Mouse (Mus musculus) WW6 (cell line): ENCODE results near the gene 4930447C04Rik.
A peak's percentile ranks its signal among the peaks of the same experiment; 100 is the strongest.

Experiments
- DNase-seq: peaks from one replicate; pipeline ENCODE4 v3.0.0-alpha.2; 2013; ENCODE audit warnings: low read depth, low spot score

4930447C04Rik gene

GRCm38 (mm10) chr12:72940071-72940821 lies at the start of gene 4930447C04Rik:
TSS of gene 4930447C04Rik (minus strand) at chr12:72940774.
- DNase-seq: no peak

GRCm38 (mm10) chr12:72983071-72983857 lies 42.7 kb upstream of the 4930447C04Rik start:
- DNase-seq: no peak

DNA sequence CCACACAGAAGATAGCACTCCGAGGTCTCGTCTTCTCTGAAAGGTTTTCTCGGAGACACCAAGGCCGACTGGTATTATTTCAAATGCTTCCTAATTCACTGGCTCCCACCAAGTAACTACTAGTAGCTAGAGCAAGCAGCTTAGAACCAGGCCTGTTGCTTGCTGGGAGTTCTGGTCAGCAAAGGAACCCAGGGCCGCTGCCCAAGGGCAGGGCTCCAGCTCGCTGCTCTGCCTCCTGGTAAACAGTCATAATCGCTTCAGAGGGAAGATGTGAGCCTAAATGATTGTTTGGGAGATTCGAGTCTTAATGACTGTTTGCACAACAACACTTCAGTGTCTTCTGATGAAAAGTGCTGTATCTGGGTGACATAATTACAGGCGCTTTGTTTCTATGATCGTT lies 42.0 kb upstream of the 4930447C04Rik start:
- DNase-seq: no peak

- no peak for DNase-seq
These were observed 38.7 kb upstream of the 4930447C04Rik start for GRCm38 (mm10) chr12:72979236-72979635.

GRCm38 (mm10) chr12:72977851-72978250 lies 37.3 kb upstream of the 4930447C04Rik start:
- DNase-seq: no peak

GRCm38 (mm10) chr12:72976718-72977117 lies 36.1 kb upstream of the 4930447C04Rik start:
- peak; percentile 49 for DNase-seq

DNA sequence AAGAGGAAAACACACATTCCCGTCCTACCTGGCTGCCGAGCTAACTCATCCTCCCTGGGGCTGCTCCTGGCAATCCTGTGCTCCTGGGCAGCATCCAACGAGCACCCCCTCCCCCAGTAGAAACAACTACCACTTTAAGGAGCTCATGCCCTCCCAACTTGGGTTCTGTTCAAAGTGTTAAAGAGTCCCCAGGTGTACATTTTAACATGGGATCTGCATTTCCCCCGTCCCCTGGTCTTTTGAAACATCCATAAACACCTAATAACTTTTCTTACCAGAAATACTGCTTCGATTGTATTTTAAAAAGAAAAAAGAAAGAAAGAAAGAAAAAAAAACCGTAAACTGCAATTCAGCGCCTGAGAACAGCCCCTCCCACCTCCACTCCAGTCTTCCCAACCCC lies 35.6 kb upstream of the 4930447C04Rik start:
- no peak for DNase-seq

- no peak for DNase-seq
These were observed 32.6 kb upstream of the 4930447C04Rik start for GRCm38 (mm10) chr12:72973161-72973560.

DNA sequence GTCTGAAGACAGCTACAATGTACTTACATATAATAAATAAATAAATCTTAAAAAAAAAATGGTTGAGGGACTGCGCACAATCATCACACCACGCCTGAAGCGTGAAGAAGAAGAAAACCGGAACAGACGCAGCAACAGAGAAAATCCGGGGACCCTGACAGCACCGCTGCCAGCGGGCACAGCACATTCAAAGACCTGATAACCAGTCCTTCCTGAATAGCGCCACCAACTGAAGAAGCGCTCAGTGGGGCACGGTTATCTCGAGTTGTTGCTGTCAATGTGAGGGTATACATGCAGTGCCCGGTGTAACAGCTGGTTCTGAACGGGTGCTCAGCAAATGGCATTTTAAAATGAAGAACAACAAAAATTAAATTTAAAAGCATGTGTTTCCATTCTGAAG lies 30.0 kb upstream of the 4930447C04Rik start:
- no peak for DNase-seq

GRCm38 (mm10) chr12:72967541-72967940 lies 27.0 kb upstream of the 4930447C04Rik start:
- DNase-seq: no peak

DNA sequence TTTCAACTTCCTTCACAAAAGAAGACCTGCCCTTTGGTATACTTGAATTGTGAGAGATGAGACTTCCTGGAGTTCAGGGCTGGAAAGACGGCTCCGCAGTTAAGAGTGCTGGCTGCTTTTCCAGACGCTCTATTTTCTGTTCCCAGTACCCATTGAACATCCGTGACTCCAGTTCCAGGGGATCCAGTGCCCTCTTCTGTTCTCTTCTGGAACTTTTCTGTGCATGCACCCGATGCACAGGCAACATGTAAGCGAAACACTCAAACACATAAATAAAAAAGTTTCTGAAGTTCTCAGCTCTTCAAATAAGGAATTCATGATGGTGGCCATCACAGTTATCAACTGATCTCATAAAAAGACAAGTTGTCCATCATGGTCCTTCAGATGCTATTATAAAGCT lies 22.2 kb upstream of the 4930447C04Rik start:
- no peak for DNase-seq

DNA sequence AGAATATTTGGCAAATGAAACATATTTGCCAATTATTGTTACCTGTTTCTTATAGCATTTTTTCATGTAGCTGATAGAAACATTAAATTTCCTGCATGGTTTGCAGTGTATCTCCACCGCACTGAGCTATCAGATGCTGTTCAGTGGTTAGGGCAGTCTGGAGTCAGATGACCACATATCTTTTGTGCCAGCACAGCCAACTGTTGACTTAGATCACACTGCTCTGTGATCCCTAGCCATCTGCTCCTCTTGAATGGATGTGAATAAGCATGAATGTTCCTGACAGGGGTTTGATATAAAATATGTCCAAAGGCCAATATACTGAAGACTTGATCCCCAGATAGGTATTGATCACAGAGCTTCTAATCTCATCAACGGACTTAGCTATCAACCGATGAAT lies 17.9 kb upstream of the 4930447C04Rik start:
- DNase-seq: no peak

- no peak for DNase-seq
These were observed 17.4 kb upstream of the 4930447C04Rik start for GRCm38 (mm10) chr12:72957829-72958424.

- no peak for DNase-seq
These were observed 14.3 kb upstream of the 4930447C04Rik start for GRCm38 (mm10) chr12:72954906-72955305.

- DNase-seq: no peak
These were observed 13.3 kb upstream of the 4930447C04Rik start for GRCm38 (mm10) chr12:72953858-72954257.

- no peak for DNase-seq
These were observed 12.5 kb upstream of the 4930447C04Rik start for GRCm38 (mm10) chr12:72953089-72953488.

DNA sequence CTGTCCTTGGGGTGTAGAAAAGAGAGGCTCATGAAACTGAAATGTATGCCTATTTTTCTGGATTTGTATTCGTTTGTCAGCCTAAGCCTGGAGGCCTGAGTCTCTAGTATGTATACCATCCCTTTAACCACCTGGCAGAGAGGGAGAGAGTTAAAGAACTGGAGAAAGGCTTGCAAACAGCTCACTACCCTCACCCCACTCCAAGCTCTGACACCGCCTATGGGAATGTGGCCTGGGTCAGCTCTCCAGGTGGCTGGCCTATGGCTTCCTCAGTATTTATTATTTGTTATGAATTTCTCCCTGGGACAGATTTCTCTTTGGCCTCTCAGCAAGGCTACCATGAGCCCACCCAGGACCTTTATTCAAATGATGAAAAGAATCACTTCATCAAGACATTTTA lies 6.8 kb upstream of the 4930447C04Rik start:
- DNase-seq: no peak

DNA sequence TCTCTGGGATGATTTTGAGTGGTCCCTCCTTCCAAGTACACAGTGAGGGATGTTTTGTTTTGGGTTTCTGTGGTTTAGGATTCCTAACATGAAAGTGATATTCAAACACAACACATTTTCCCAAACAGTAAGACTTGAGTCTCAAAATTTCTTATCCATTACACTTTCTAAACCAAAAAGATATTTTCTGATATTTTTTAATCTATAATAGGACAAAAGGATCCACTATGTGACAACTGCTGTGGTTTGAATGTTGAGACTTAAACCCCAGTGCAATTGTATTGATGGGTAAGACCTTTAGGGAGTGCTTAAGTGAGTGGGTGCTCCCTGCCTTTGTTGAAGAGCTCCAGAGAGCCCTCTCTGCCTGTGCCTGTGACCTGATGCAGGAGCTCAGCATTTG lies 6.2 kb upstream of the 4930447C04Rik start:
- no peak for DNase-seq

DNA sequence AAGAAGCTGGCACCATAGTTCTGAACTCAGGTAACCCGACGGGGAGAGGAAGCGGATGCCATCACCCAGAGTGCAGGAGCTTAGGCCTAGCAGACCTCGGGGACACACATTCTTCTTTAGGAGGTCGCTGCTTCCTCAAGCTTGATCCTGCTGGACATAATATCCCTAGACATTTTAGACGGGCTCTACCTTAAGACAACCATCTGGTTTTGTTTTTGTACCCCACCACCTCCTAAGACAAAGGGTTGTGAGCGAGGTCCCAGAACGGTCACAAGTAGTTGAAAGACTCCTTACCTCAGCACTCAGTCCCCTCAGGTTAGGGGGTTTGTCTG lies 5.5 kb upstream of the 4930447C04Rik start:
- DNase-seq: no peak

GRCm38 (mm10) chr12:72945301-72946063 lies 4.9 kb upstream of the 4930447C04Rik start:
- DNase-seq: no peak

DNA sequence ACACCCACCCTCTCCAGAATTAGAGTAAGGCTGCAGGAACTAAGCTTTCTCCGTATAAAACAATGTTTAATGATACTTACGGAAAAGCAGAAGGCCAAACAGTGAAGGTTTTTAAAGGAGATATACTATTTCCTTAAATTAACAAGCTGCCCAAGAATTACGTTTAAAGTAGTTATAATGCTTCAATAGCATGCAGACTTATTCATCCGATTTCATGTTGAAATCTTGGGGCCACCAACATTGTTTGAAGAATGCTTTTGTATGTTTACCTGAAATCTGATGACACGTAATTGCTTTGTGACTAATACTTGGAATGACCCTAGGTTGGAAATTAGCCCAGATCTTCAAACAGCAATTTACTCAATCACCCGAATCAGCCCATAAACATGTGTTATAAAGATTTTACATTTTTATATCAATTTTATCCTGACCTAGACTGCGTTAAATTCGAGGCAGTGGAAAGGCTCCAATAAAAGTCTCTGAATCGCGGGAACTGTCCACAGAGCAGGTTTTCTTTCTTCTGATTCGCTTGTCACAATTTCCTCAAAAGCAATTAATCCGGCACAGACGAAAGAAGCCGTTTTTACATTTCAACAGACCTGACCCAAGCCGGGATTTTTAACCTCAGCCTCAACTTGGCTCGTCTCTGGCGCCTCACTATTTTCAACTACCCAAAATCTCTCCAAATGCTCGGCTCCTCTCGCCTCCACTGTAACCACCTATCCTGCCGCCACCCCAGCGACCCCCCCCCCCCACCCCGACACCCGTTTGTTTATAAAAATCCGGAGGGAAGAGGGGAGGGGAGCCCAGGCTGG lies 4.0 kb upstream of the 4930447C04Rik start:
- no peak for DNase-seq
